Mouse (Mus musculus) adrenal gland, adult 2 months (tissue): ENCODE measurements around the gene Syne4. TPM values are rescaled to one million over a fixed set of nuclear protein-coding genes. Genes with fewer than 3 reads are reported as not detected.

ENCODE experiments used
- DNase-seq: peaks from one replicate; pipeline ENCODE4 v3.0.0; 2021
- polyA plus RNA-seq: library from polyadenylated mRNA; depleted of rRNA; stranded (reverse); fragments of >200 nt; gene quantifications from 2 replicates; pipeline ENCODE4 v1.2.3, GENCODE M21; 2012
- total RNA-seq, 2 experiments: library from RNA; stranded (reverse); gene quantifications; 2 replicates each; pipeline ENCODE4 v1.2.3; 2021

Gene Syne4
- total and polyA plus RNA-seq, 3 experiments, result 18.8 to 59.1 (median 34.5) TPM

GRCm38 (mm10) chr7:30296816-30297215 is 17.8 kb upstream of the Syne4 start:
- no peak for DNase-seq

DNA sequence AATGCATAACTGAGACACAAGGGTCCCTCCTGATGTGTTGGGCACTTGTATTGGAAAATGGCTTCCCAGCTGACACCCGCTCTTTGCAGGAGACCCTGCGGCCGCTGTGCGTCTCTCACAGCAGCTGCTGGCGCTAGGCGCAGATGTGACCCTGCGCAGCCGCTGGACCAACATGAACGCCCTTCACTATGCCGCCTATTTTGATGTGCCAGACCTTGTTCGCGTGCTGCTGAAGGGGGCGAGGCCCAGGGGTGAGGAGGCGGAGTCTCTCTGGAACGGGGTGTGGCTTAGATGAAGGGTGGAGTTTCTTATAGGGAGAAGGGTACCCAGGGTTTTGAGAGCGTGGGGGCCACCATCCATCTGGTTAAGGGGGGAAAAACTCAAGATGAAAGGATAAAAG is 17.3 kb upstream of the Syne4 start:
- DNase-seq, result no peak

DNA sequence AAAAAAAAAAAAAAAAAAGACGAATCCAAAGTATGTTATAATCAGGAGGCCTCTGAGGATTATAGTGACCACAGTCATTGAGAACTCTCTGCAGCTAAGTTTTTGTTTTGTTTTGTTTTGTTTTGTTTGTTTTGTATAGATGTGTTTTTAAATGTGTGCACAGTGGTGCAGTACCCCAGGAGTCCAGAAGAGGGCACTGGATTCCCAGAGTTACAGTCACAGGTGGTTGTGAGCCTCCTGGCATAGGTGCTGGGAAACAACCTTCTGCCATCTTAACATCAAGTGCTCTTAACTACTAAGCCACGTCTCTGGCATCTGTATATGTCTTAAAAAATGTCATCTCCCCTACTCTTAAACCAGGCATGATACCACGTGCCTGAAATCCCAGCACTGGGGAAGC is 13.7 kb upstream of the Syne4 start:
- DNase-seq, result no peak

- no peak for DNase-seq
Observed at GRCm38 (mm10) chr7:30306083-30306779, 8.4 kb upstream of the Syne4 start.

DNA sequence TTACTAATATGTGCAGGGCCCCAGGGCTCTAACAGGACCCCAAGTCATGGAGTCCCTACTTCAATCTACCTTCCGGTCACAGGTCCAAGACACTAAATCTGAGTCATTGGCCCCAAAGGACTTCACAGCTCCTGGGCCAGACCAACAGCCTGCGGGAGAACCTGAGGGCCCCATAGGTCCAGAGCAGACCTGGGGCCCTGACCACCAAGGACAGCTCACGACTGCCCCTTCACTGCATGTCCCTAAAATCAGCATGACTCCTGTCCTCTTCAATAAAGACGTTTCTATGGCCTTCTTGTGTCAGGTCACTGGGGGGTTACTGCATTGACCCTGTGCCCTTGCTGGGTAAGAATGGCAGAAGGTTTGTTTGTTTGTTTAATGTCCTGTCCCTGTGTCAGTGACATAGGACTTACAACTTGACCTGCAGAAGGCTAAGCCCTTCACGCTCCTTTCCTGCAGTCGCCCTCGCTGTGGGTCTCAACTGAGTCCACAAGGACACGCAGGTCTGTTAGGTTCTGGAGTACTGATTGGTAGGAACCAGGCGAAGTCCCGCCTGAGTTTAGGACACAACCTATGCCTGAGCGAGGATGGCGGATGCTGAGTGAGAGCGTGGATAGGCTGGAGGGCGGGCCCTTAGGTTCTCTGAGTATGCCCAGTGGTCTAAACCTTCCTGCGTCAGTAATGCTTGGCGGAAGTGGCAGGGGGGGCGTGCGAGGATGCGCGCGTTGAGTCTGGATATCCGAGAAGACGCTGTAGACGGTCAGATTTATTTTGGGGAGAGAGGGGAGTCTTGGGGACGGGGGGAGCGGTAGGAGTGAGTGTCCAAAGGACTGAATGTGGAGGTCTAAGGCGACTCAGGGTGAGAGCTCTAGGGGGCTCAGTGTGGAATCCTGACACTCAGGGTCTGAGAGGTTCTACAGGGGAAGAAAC is 6.3 kb upstream of the Syne4 start, which contains the start of gene Alkbh6:
Gene Alkbh6, plus strand, starts transcription at position 642 of the 930 bp plus-strand sequence.
- DNase-seq, result peak; percentile 96

GRCm38 (mm10) chr7:30309395-30310129 is 5.0 kb upstream of the Syne4 start:
- DNase-seq, result no peak

GRCm38 (mm10) chr7:30310136-30310535 is 4.5 kb upstream of the Syne4 start:
- DNase-seq, result no peak

DNA sequence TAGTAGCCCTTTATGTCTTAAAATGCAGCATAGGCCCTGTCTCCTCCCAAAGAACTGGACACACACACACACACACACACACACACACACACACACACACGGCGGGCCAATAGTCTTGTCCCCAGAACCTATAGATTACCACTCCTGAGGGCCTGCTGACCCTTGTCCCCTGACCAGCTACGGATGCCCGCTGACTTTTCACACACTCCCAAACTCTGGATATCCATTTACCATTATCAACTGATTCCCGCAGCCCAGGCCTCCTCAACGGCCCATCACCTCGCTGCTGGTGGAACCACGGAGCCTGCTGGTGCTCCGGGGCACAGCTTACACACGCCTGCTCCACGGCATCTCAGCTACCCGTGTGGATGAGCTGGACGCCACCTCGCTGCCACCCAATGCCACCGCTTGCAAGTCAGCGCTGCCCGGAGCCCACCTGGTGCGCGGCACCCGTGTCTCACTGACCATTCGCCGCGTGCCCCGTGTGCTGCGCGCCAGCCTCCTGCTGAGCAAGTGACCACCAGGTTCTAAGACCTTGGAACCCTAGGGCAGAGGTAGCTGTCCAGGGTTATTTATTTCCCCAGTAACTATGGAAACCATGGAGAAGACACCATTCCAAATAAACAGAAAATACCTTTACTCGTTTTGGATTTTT is 814 bp upstream of the Syne4 start:
- DNase-seq, result no peak

DNA sequence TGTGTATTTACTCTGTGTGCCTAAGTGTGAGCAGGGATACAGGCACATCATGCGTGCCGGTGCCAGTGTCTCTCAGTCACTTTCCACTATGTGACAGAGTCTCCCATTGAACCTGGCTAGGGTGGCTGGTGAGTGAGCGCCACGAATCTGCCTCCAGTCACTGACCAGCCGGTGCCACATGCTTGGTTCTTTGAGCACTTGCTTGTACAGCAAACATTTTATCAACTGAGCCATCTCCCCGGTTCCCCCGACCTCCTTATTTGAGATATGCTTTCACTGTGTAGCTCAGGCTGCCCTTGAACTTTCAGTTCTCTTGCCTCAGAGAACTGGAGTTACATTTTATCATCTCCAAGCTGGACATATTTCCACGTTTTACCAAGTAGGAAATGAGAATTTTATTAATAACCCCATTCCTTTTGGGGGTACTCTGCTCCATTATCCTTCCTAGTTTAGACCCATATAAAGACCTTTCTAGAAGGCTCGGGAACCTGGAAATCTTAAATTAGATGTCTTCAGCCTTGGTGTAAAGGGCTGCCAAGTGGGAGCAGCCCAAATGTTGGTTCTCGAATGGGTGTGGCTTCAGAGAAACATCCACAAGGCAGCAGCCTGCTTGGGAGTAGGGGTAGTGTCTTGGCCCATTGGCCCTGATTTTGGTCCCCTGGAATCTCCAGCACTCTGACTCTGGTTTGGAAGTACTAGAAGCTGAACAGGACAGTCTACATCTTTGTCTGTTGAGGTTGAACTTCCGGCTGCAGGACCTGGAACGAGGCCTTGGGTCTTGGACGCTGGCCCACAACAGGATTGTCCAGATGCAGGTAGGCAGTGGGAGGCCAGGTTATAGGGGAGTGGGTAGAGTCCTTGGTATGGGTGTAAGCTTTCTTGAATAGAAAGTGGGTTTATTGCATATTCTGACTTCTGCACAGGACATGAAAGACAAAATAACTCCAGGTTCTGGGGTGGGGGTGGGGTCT is 1.2 kb downstream of the Syne4 start:
- peak; percentile 54 for DNase-seq

- no peak for DNase-seq
Observed at GRCm38 (mm10) chr7:30318142-30318541, 3.5 kb downstream of the Syne4 start.

- no peak for DNase-seq
Observed at GRCm38 (mm10) chr7:30320946-30321345, 6.3 kb downstream of the Syne4 start.

- DNase-seq, result peak; percentile 86
Observed at GRCm38 (mm10) chr7:30321539-30322284, 7.1 kb downstream of the Syne4 start, which contains the start of gene E130208F15Rik. TSS of gene E130208F15Rik (plus strand) at chr7:30321740.

DNA sequence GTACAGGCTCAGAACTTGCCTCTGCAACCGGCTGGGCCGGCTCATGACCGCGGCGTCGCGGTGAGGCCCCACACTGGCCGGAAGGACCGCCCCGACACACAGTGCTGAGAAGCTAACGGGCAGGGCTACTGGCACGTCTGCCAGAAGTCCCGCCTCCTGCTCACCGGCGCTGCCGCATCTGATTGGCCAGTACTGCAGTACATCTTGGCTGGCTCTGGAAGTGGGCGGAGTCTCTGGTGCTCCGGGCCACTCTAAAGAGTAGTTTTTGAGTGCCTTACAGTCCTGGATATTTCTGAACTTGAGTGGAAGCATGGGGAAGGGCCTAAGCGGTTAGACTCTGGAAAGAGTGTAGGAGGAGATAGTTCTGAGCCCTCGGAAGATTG is 7.7 kb downstream of the Syne4 start:
- peak; percentile 98 for DNase-seq

- DNase-seq, result no peak
Observed at GRCm38 (mm10) chr7:30322865-30323264, 8.3 kb downstream of the Syne4 start.

- no peak for DNase-seq
Observed at GRCm38 (mm10) chr7:30323795-30324194, 9.2 kb downstream of the Syne4 start, which contains the start of gene Sdhaf1. TSS of gene Sdhaf1 (minus strand) at chr7:30323895.

- no peak for DNase-seq
Observed at GRCm38 (mm10) chr7:30324300-30324944, 9.8 kb downstream of the Syne4 start.

GRCm38 (mm10) chr7:30325364-30325763 is 10.8 kb downstream of the Syne4 start:
- peak; percentile 27 for DNase-seq

DNA sequence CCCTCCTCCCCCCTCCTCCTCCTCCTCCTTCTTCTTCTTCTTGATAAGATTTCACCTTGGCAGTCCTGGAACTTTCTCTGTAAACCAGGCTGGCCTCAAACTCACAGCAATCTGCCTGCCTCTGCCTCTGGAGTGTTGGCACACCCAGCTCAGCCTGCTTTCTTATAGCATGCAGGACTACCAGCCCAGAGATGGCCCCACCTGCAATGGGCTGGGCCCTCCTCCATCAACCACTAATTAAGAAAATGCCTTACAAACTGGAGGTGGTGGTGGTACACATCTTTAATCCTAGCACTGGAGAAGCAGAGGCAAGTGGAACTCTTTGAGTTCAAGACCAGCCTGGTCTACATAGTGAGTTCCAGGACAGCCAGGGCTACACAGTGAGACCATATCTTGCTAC is 11.8 kb downstream of the Syne4 start:
- DNase-seq, result no peak

GRCm38 (mm10) chr7:30327140-30327539 is 12.5 kb downstream of the Syne4 start:
- no peak for DNase-seq
